Mouse (Mus musculus): ENCODE results near the gene Ckb. TPM values are rescaled to one million over a fixed set of nuclear protein-coding genes. Genes with fewer than 3 reads are reported as not detected.
A peak's percentile ranks its signal among the peaks of the same experiment; 100 is the strongest.

Ckb gene
- polyA plus RNA-seq, 1 experiment from 2014 or later: 454 TPM

DNA sequence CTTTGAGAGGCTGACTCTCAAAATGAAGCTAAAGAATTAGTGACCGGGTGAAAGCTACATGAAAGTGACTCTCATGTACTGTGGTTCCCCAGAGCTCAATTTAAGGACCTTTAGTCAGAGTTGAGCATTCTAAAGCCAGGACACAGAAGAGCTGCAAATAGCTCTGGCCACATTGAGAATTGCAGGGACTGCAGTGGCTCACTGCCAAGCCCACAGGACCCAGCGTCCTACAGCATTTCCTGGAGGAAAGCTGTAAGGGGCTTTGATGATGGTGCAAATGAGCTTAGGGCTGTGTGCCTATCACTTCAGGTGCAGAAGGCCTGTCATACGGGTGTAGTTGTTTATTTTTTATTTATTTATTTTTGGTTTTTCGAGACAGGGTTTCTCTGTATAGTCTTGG is 36.0 kb upstream of the Ckb start:
- Histone ChIP-seq H3K27ac (ENCODE audit: low read depth, low read length) (no peak overlapping the region), H3K27me3 (ENCODE audit: control insufficient read depth, insufficient read depth, low read length) (no peaks in the 10 kb centered on the region), H3K4me3 (ENCODE audit: low read depth, low read length) (no peak overlapping the region), H3K36me3 (ENCODE audit: control insufficient read depth, insufficient read depth, low read length) (peaks cover 16% of the 10 kb centered on the region), H3K9ac (ENCODE audit: low read depth, low read length) (no peak overlapping the region), H3K4me2 (no peak overlapping the region), H3K9me3 (replicated peaks; ENCODE audit: control insufficient read depth, low read length) (no peaks in the 10 kb centered on the region), H3K4me1 (ENCODE audit: control insufficient read depth, insufficient read depth, low read length) (peaks cover 19% of the 10 kb centered on the region)
- WGBS (ENCODE audit: insufficient replicate concordance): 73% methylated on average over 4 of the region's 4 CpGs
- ATAC-seq (replicated peaks; ENCODE audit: insufficient number of reproducible peaks, low FRiP score, low TSS enrichment): no peak

DNA sequence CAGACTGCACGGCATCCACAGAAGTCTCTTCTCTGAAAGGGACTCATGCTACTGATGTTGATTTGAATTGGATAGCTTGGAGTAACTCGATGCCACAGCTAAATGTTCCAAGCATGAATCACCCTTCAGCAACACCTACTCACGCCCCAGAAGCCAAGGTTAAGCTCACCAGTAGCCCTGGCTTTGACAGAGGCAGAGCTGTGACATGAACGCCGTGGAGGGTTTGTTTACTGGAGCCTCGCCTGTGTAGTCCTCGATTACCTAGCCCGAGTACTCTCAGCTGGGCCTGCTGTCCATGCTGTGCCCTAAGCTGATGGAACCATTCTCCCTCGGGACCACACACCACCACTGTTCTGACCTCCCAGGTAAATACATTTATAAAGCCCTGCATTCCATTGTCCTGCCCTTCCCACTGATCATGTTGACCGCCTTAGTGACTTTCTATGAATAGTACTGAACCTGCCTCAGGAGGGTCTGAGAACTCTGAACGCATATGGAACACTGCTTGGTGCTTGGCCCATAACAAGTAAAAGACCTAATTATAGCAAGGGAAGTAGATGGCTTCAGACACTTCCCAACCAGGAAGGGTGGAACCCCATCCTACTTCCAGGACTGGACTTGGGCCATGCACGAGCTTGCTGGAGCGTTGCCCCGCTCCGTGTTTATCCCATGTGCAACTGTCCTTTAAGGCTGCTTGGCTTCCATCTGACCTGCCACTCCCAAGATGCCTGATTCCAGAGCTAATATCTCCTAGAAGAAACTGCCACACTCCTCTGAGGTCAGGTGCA is 33.2 kb upstream of the Ckb start:
- H3K9me3 ChIP-seq (replicated peaks; ENCODE audit: control insufficient read depth, low read length): no peaks in the 10 kb centered on the region
- H3K27me3 ChIP-seq (ENCODE audit: control insufficient read depth, insufficient read depth, low read length): no peaks in the 10 kb centered on the region
- peaks cover 9% of the 10 kb centered on the region for H3K4me1 ChIP-seq (ENCODE audit: control insufficient read depth, insufficient read depth, low read length)
- H3K36me3 ChIP-seq (ENCODE audit: control insufficient read depth, insufficient read depth, low read length): peaks cover 9% of the 10 kb centered on the region
- H3K4me2 ChIP-seq: no peak overlapping the region
- no peak overlapping the region for H3K9ac ChIP-seq (ENCODE audit: low read depth, low read length)
- H3K27ac ChIP-seq (ENCODE audit: low read depth, low read length): peak overlapping the region; percentile 66
- 56% methylated on average over 15 of the region's 15 CpGs for WGBS (ENCODE audit: insufficient replicate concordance)
- no peak overlapping the region for H3K4me3 ChIP-seq (ENCODE audit: low read depth, low read length)
- no peak for ATAC-seq (replicated peaks; ENCODE audit: insufficient number of reproducible peaks, low FRiP score, low TSS enrichment)

DNA sequence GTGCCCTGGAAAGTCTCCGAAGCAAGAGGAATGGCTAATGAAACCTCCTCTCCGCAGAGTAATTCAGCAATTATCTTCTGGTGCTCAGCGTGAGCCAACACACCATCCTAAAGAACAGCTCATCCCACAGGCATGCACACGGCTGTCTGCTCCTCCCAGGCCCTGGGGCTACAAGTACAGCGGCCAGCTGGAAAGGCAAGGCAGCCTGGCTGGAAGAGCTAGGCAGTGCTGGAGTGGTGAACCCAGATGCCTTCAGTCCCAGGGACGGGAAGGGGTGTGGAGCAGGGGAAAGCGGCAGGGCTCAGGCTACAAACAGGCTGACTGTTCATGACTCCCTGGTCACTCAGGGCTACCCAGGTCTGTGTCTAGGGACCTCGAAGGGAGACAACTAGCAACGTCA is 32.5 kb upstream of the Ckb start:
- H3K27ac ChIP-seq (ENCODE audit: low read depth, low read length): peak overlapping the region; percentile 66
- H3K27me3 ChIP-seq (ENCODE audit: control insufficient read depth, insufficient read depth, low read length): no peaks in the 10 kb centered on the region
- H3K9ac ChIP-seq (ENCODE audit: low read depth, low read length): no peak overlapping the region
- H3K36me3 ChIP-seq (ENCODE audit: control insufficient read depth, insufficient read depth, low read length): peaks cover 5% of the 10 kb centered on the region
- peaks cover 9% of the 10 kb centered on the region for H3K4me1 ChIP-seq (ENCODE audit: control insufficient read depth, insufficient read depth, low read length)
- H3K4me2 ChIP-seq: no peak overlapping the region
- 48% methylated on average over 9 of the region's 9 CpGs for WGBS (ENCODE audit: insufficient replicate concordance)
- H3K4me3 ChIP-seq (ENCODE audit: low read depth, low read length): no peak overlapping the region
- 0 out of 2 replicates have a peak, but pooled peaks have one; percentile 41 for ATAC-seq (replicated peaks; ENCODE audit: insufficient number of reproducible peaks, low FRiP score, low TSS enrichment)
- no peaks in the 10 kb centered on the region for H3K9me3 ChIP-seq (replicated peaks; ENCODE audit: control insufficient read depth, low read length)

DNA sequence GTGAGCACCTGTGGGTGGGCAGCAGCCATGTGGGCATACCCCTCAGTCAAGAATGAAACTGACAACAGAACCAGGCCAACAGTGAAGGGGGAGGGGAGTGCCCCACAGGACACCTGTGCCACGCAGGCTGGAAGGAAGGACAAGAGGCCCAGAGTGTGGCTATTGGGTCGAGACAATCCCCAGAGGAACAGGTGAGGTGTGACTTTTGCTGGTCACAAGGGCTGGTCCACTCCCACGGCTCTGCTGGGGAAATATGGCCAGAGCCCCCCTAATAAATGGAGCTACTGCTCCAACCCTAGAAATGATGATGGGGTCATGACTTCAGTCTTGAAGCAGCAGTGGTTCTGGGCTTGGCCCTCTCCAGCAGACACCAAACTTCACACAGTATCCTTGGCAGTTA is 31.2 kb upstream of the Ckb start:
- no peak overlapping the region for H3K4me3 ChIP-seq (ENCODE audit: low read depth, low read length)
- no peak overlapping the region for H3K4me2 ChIP-seq
- H3K9me3 ChIP-seq (replicated peaks; ENCODE audit: control insufficient read depth, low read length): no peaks in the 10 kb centered on the region
- no peak for ATAC-seq (replicated peaks; ENCODE audit: insufficient number of reproducible peaks, low FRiP score, low TSS enrichment)
- 64% methylated on average over 3 of the region's 3 CpGs for WGBS (ENCODE audit: insufficient replicate concordance)
- H3K36me3 ChIP-seq (ENCODE audit: control insufficient read depth, insufficient read depth, low read length): no peaks in the 10 kb centered on the region; the same call in 1 of the 2 replicates
- H3K27me3 ChIP-seq (ENCODE audit: control insufficient read depth, insufficient read depth, low read length): no peaks in the 10 kb centered on the region
- no peak overlapping the region for H3K27ac ChIP-seq (ENCODE audit: low read depth, low read length)
- peaks cover 9% of the 10 kb centered on the region for H3K4me1 ChIP-seq (ENCODE audit: control insufficient read depth, insufficient read depth, low read length)
- H3K9ac ChIP-seq (ENCODE audit: low read depth, low read length): no peak overlapping the region

DNA sequence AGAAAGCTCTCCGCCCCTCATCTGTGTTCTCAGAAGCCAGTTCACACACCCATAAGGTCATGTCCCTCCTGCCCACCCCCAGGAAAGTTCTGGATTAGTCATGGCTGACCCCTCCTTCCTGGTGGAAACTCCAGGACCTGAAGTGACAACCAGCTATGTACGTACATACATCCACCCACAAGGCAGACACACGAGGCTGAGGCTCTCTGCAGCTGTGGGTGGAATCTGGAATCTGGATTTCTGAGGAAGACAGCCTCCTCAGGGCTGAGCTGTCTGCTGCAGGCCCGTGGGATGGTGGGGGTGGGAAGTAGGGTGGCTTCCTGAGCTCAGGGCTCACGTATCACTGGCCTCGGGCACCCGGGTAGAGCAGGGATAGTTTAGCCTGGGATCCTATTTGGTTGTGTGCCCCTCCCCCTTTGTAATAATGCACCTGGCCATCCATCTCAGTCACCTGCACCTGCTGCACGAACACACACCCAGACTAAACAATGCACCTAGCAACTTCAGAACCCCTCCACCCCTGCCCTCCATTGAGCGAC is 28.9 kb upstream of the Ckb start:
- no peak overlapping the region for H3K4me2 ChIP-seq
- peaks cover 9% of the 10 kb centered on the region for H3K4me1 ChIP-seq (ENCODE audit: control insufficient read depth, insufficient read depth, low read length)
- WGBS (ENCODE audit: insufficient replicate concordance): 60% methylated on average over 9 of the region's 9 CpGs
- H3K36me3 ChIP-seq (ENCODE audit: control insufficient read depth, insufficient read depth, low read length): no peaks in the 10 kb centered on the region
- no peaks in the 10 kb centered on the region for H3K27me3 ChIP-seq (ENCODE audit: control insufficient read depth, insufficient read depth, low read length)
- no peak for ATAC-seq (replicated peaks; ENCODE audit: insufficient number of reproducible peaks, low FRiP score, low TSS enrichment)
- no peak overlapping the region for H3K9ac ChIP-seq (ENCODE audit: low read depth, low read length)
- no peak overlapping the region for H3K27ac ChIP-seq (ENCODE audit: low read depth, low read length)
- no peak overlapping the region for H3K4me3 ChIP-seq (ENCODE audit: low read depth, low read length)
- H3K9me3 ChIP-seq (replicated peaks; ENCODE audit: control insufficient read depth, low read length): no peaks in the 10 kb centered on the region

DNA sequence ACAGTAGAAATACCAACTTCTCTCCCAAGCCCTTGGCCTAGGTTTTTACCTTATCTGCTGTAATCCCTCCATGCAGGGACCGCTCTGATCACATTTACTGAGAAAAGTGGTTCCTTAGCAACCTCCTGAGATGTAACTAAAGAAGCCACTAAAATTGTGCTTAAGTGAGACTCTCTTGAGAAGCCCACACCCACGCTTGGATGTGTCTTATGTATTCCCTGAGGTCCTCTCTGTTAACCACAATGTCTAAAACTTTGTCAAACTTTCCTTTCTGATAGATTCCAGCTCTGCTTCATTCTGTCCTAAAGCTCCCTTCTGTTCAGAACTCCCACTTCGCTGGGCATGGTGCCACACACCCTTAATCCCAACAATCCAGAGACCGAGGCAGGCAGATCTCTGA is 27.4 kb upstream of the Ckb start:
- Histone ChIP-seq H3K4me2 (no peak overlapping the region), H3K9ac (ENCODE audit: low read depth, low read length) (no peak overlapping the region), H3K27ac (ENCODE audit: low read depth, low read length) (no peak overlapping the region), H3K27me3 (ENCODE audit: control insufficient read depth, insufficient read depth, low read length) (no peaks in the 10 kb centered on the region), H3K36me3 (ENCODE audit: control insufficient read depth, insufficient read depth, low read length) (no peaks in the 10 kb centered on the region), H3K4me3 (ENCODE audit: low read depth, low read length) (no peak overlapping the region), H3K9me3 (replicated peaks; ENCODE audit: control insufficient read depth, low read length) (no peaks in the 10 kb centered on the region), H3K4me1 (ENCODE audit: control insufficient read depth, insufficient read depth, low read length) (peaks cover 11% of the 10 kb centered on the region)
- no peak for ATAC-seq (replicated peaks; ENCODE audit: insufficient number of reproducible peaks, low FRiP score, low TSS enrichment)
- WGBS (ENCODE audit: insufficient replicate concordance): 85% methylated on average over 4 of the region's 4 CpGs

DNA sequence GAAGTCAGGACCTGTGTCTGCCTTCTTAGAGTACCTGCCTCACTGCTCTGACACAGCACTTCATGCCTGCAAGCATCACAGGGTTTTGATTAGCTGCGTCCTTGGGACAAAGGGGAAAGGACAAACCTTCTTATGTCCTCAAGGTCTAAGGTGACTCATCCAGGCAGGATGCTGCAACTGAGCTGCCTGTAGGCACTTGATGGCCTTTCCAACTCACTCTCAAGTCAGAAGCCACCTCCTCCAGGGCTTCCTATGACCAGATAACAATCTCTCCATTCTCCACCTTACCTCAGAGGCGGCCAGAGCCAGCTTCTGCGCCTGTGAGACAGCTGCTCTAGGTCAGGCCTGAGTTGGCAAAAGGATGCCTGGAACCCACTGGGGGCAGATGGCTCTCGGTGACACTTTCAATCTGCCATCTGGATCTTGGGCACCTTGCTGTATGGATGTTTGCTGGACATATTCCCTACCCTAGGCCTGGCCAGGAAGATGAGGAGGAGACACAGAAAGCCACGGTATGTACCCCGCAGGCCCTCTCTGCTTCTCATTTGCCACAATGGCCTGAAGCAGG is 26.3 kb upstream of the Ckb start:
- Histone ChIP-seq H3K27me3 (ENCODE audit: control insufficient read depth, insufficient read depth, low read length) (no peaks in the 10 kb centered on the region), H3K9ac (ENCODE audit: low read depth, low read length) (peak overlapping the region; percentile 39; the same call in 1 of the 2 replicates), H3K9me3 (replicated peaks; ENCODE audit: control insufficient read depth, low read length) (no peaks in the 10 kb centered on the region), H3K36me3 (ENCODE audit: control insufficient read depth, insufficient read depth, low read length) (no peaks in the 10 kb centered on the region), H3K4me3 (ENCODE audit: low read depth, low read length) (no peak overlapping the region), H3K27ac (ENCODE audit: low read depth, low read length) (no peak overlapping the region), H3K4me2 (no peak overlapping the region), H3K4me1 (ENCODE audit: control insufficient read depth, insufficient read depth, low read length) (peaks cover 19% of the 10 kb centered on the region)
- WGBS (ENCODE audit: insufficient replicate concordance): 69% methylated on average over 6 of the region's 6 CpGs
- no peak for ATAC-seq (replicated peaks; ENCODE audit: insufficient number of reproducible peaks, low FRiP score, low TSS enrichment)

DNA sequence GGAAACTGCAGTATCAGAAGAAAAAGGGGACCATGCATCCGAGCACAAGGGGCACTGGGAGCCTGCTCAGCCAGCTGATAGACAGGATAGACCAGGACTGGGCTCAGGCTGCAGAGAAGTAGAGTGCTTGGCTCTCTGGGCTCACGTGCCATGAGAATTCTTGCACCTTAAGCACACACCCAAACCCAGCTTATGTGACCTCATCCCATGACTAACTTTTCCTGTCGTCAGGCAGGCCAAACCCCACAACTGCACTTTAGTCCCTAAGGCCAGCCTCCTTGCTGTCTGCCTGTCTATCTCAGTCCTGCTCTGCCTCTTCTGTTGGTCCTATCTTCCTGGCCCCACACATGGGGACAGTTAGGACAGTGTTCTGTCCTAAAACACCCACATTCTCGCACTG is 25.6 kb upstream of the Ckb start:
- WGBS (ENCODE audit: insufficient replicate concordance): 62% methylated on average over 4 of the region's 4 CpGs
- H3K9me3 ChIP-seq (replicated peaks; ENCODE audit: control insufficient read depth, low read length): no peaks in the 10 kb centered on the region
- no peak for ATAC-seq (replicated peaks; ENCODE audit: insufficient number of reproducible peaks, low FRiP score, low TSS enrichment)
- H3K27me3 ChIP-seq (ENCODE audit: control insufficient read depth, insufficient read depth, low read length): no peaks in the 10 kb centered on the region
- H3K36me3 ChIP-seq (ENCODE audit: control insufficient read depth, insufficient read depth, low read length): no peaks in the 10 kb centered on the region
- H3K9ac ChIP-seq (ENCODE audit: low read depth, low read length): 0 out of 2 replicates have a peak overlapping the region, but pooled peaks have one; percentile 39
- H3K27ac ChIP-seq (ENCODE audit: low read depth, low read length): 0 out of 2 replicates have a peak overlapping the region, but pooled peaks have one; percentile 22
- H3K4me1 ChIP-seq (ENCODE audit: control insufficient read depth, insufficient read depth, low read length): peaks cover 24% of the 10 kb centered on the region
- H3K4me3 ChIP-seq (ENCODE audit: low read depth, low read length): no peak overlapping the region
- H3K4me2 ChIP-seq: no peak overlapping the region
